Mouse (Mus musculus) liver, embryonic 14.5 days (tissue): ENCODE measurements at regions not wholly inside any gene's neighbourhood (a gene's known extent, or its start where the extent isn't known, plus 50 kb on each side); places are given as distances from the start of the nearest gene placed in this dataset.

Source experiments
- ATAC-seq: fragments of 200-750 bp; cut with Nextera tagmentation; 2 replicates; pipeline ENCODE4 v1.8.0; 2017; ENCODE audit warnings: moderate number of reproducible peaks, mild to moderate bottlenecking, moderate library complexity; ENCODE audit not compliant: insufficient read depth
- DNase-seq, 3 experiments: peaks; one replicate each; pipeline ENCODE4 v3.0.0-alpha.2; 2012 to 2013; ENCODE audit warnings: low read depth in 3 of 3, low spot score in 3 of 3
- H3K27ac ChIP-seq: fragments of 300-500 bp; sonication (generic); 2 replicates; pipeline ENCODE4 v1.5.1; 2014; ENCODE audit warnings: moderate library complexity, mild to moderate bottlenecking, control low read depth, inconsistent platforms
- H3K27me3 ChIP-seq: fragments of 300-500 bp; sonication (generic); 2 replicates; pipeline ENCODE4 v1.6.1; 2014; ENCODE audit warnings: mild to moderate bottlenecking, low read length, moderate library complexity; ENCODE audit not compliant: control insufficient read depth, insufficient read depth
- H3K36me3 ChIP-seq: fragments of 300-500 bp; sonication (generic); replicated peaks from 2 replicates; pipeline ENCODE4 v1.6.1; 2014; ENCODE audit warnings: low read depth; ENCODE audit not compliant: control insufficient read depth, insufficient read depth
- H3K4me1 ChIP-seq, 2 experiments: fragments of 200-500 bp in 1 of 2; fragments of 300-500 bp in 1 of 2; sonication (generic) in 1 of 2; replicated peaks; 2 replicates each; pipeline ENCODE4 v1.6.1; 2012 to 2014; ENCODE audit warnings: antibody characterized with exemption in 1 of 2, inconsistent platforms in 1 of 2, low read length in 1 of 2; ENCODE audit not compliant: control insufficient read depth in 2 of 2, insufficient read depth in 2 of 2
- H3K4me2 ChIP-seq: fragments of 300-500 bp; sonication (generic); 2 replicates; pipeline ENCODE4 v1.6.1; 2014; ENCODE audit warnings: low read depth, mild to moderate bottlenecking, control low read depth, moderate library complexity
- H3K4me3 ChIP-seq, 2 experiments: fragments of 200-500 bp in 1 of 2; fragments of 300-500 bp in 1 of 2; sonication (generic) in 1 of 2; 2 replicates each; pipeline ENCODE4 v1.5.1; 2012 to 2014; ENCODE audit warnings: low read depth in 2 of 2, low read length in 2 of 2, mild to moderate bottlenecking in 2 of 2, control low read depth in 1 of 2, inconsistent platforms in 1 of 2, moderate library complexity in 1 of 2; ENCODE audit not compliant: insufficient read depth in 1 of 2
- H3K9ac ChIP-seq: fragments of 300-500 bp; sonication (generic); replicated peaks from 2 replicates; pipeline ENCODE4 v1.6.1; 2014; ENCODE audit warnings: mild to moderate bottlenecking, control low read depth, moderate library complexity
- H3K9me3 ChIP-seq: fragments of 300-500 bp; sonication (generic); 2 replicates; pipeline ENCODE4 v1.6.1; 2016; ENCODE audit warnings: low read length, mixed read lengths; ENCODE audit not compliant: control insufficient read depth
- CTCF ChIP-seq: IDR thresholded peaks from 2 replicates; pipeline ENCODE4 v1.5.1; 2016; ENCODE audit warnings: antibody characterized with exemption, low read depth, control low read depth
- EP300 ChIP-seq: IDR thresholded peaks from 2 replicates; pipeline ENCODE4 v1.6.1; 2016; ENCODE audit warnings: antibody characterized with exemption, low read depth
- WGBS: fragments of 180-500 bp; shearing (Covaris S2); extraction: QIAGEN DNeasy Blood & Tissue Kit; methylation state at CpG from one replicate; pipeline ENCODE4 v1.1.7; 2014; ENCODE audit not compliant: insufficient replicate concordance; 5-methylcytosine and 5-hydroxymethylcytosine counted together

GRCm38 (mm10) chr4:131239132-131239531 lies 294.9 kb downstream of the Matn1 start:
- Histone ChIP-seq H3K9ac (no peak overlapping the region), H3K4me2 (no peak overlapping the region), H3K4me1 (no peaks in the 10 kb centered on the region), H3K4me3 (no peak overlapping the region), H3K36me3 (no peaks in the 10 kb centered on the region), H3K27ac (no peak overlapping the region), H3K9me3 (no peaks in the 10 kb centered on the region), H3K27me3 (no peaks in the 10 kb centered on the region)
- no peak; the same call in 1 of the 2 replicates for TF ChIP-seq CTCF
- no peak for TF ChIP-seq EP300
- WGBS: 61% methylated on average over 5 of the region's 5 CpGs
- ATAC-seq (no peak), DNase-seq (no peak)

GRCm38 (mm10) chr4:131240457-131240856 lies 296.3 kb downstream of the Matn1 start:
- H3K36me3 ChIP-seq: no peaks in the 10 kb centered on the region
- H3K4me1 ChIP-seq: no peaks in the 10 kb centered on the region
- no peaks in the 10 kb centered on the region for H3K9me3 ChIP-seq
- no peak overlapping the region for H3K4me2 ChIP-seq
- no peaks in the 10 kb centered on the region for H3K27me3 ChIP-seq
- ATAC-seq: no peak
- no peak overlapping the region for H3K9ac ChIP-seq
- H3K4me3 ChIP-seq: no peak overlapping the region
- TF ChIP-seq EP300 (no peak), CTCF (no peak)
- no peak for DNase-seq
- no peak overlapping the region for H3K27ac ChIP-seq
- WGBS: 67% methylated on average over 4 of the region's 4 CpGs

GRCm38 (mm10) chr4:131242250-131242649 lies 298.1 kb downstream of the Matn1 start:
- no peak for TF ChIP-seq CTCF
- no peak for TF ChIP-seq EP300
- no peaks in the 10 kb centered on the region for H3K27me3 ChIP-seq
- no peaks in the 10 kb centered on the region for H3K9me3 ChIP-seq
- H3K27ac ChIP-seq: no peak overlapping the region
- no peaks in the 10 kb centered on the region for H3K4me1 ChIP-seq
- WGBS: 55% methylated on average over 4 of the region's 4 CpGs
- no peak overlapping the region for H3K4me3 ChIP-seq
- H3K36me3 ChIP-seq: no peaks in the 10 kb centered on the region
- DNase-seq: no peak
- no peak overlapping the region for H3K9ac ChIP-seq
- H3K4me2 ChIP-seq: no peak overlapping the region
- ATAC-seq: no peak

GRCm38 (mm10) chr4:131243744-131244387 lies 299.7 kb downstream of the Matn1 start:
- ATAC-seq: no peak
- no peak for TF ChIP-seq EP300
- TF ChIP-seq CTCF: no peak
- H3K9me3 ChIP-seq: no peaks in the 10 kb centered on the region
- H3K27me3 ChIP-seq: no peaks in the 10 kb centered on the region
- DNase-seq: no peak
- no peak overlapping the region for H3K9ac ChIP-seq
- no peak overlapping the region for H3K4me2 ChIP-seq
- no peaks in the 10 kb centered on the region for H3K36me3 ChIP-seq
- H3K4me1 ChIP-seq: no peaks in the 10 kb centered on the region
- H3K4me3 ChIP-seq: no peak overlapping the region
- WGBS: 39% methylated on average over 9 of the region's 9 CpGs
- H3K27ac ChIP-seq: no peak overlapping the region

- no peak overlapping the region for H3K4me2 ChIP-seq
- H3K27me3 ChIP-seq: no peaks in the 10 kb centered on the region; the same call in 1 of the 2 replicates
- DNase-seq (no peak), ATAC-seq (no peak)
- no peak for TF ChIP-seq EP300
- TF ChIP-seq CTCF: peak; percentile 68
- H3K27ac ChIP-seq: no peak overlapping the region
- WGBS: 21% methylated on average over 30 of the region's 30 CpGs
- H3K4me3 ChIP-seq: no peak overlapping the region
- H3K9me3 ChIP-seq: no peaks in the 10 kb centered on the region
- no peaks in the 10 kb centered on the region for H3K4me1 ChIP-seq
- H3K36me3 ChIP-seq: no peaks in the 10 kb centered on the region
- H3K9ac ChIP-seq: no peak overlapping the region
These were observed 308.6 kb downstream of the Matn1 start for GRCm38 (mm10) chr4:131252602-131253442.
